ENCODE assay signal across 18 mouse cellular contexts in genomic region chr11:101335685-101336084, GRCm38 (mm10). TPM values are rescaled to one million over a fixed set of nuclear protein-coding genes. Genes with fewer than 3 reads are reported as not detected.
DNase-seq lines count a peak whose midpoint lies in the region; ATAC-seq and TF ChIP-seq lines count a peak whose summit lies in the region.
"Had no signal": no experiment of that assay in that cellular context is flagged by ENCODE, and none has a peak within 500 bp of the region (broad histone marks: within the 10 kb centered on the region; RNA-seq: fewer than 3 reads in every experiment).

No protein-coding gene starts in this region.

- H3K9ac ChIP-seq in kidney, embryonic 14.5 days (ENCODE audit: low read depth, low read length), result no peak overlapping the region
- H3K9ac ChIP-seq in MEL (ENCODE audit: control insufficient read depth, low read depth, low read length, poor library complexity, severe bottlenecking), result no peak overlapping the region
- H3K9ac ChIP-seq: embryonic facial prominence, embryonic 15.5 days; forebrain, embryonic 13.5 days; neural tube, embryonic 12.5 days had no signal

- DNase-seq in kidney, adult 8-10 months, result peak; percentile 34 to 63
- no peak for DNase-seq in testis, postnatal 14 days (ENCODE audit: low spot score)
- DNase-seq in MEL (ENCODE audit: low read depth, low spot score), result no peak
- no peak for DNase-seq in Muller cell, postnatal 12 days (ENCODE audit: inconsistent ontology term)
- DNase-seq: cerebellum, adult 18-20 months had no signal

- ATAC-seq in kidney, embryonic 14.5 days (ENCODE audit: low FRiP score, low TSS enrichment), result no peak
- ATAC-seq: forebrain, embryonic 13.5 days had no signal

- H3K27me3 ChIP-seq in kidney, embryonic 14.5 days (ENCODE audit: control insufficient read depth, insufficient read depth, low read length), result no peaks in the 10 kb centered on the region
- H3K27me3 ChIP-seq in testis, adult 2 months (ENCODE audit: control insufficient read depth, insufficient read depth, low read length), result no peaks in the 10 kb centered on the region
- no peaks in the 10 kb centered on the region for H3K27me3 ChIP-seq in MEL (ENCODE audit: control insufficient read depth in 1 of 2, insufficient read depth in 2 of 2, low read length in 2 of 2)
- H3K27me3 ChIP-seq in small intestine, adult 2 months (ENCODE audit: control insufficient read depth, insufficient read depth, low read length), result no peaks in the 10 kb centered on the region
- H3K27me3 ChIP-seq: embryonic facial prominence, embryonic 15.5 days; forebrain, embryonic 13.5 days; neural tube, embryonic 12.5 days had no signal

- no peak overlapping the region for H3K27ac ChIP-seq in kidney, embryonic 14.5 days (ENCODE audit: low read depth, low read length)
- no peak overlapping the region for H3K27ac ChIP-seq in testis, adult 2 months (ENCODE audit: control insufficient read depth, insufficient read depth, low read depth, low read length)
- no peak overlapping the region for H3K27ac ChIP-seq in MEL (ENCODE audit: control insufficient read depth, low read depth, low read length)
- no peak overlapping the region for H3K27ac ChIP-seq in small intestine, adult 2 months (ENCODE audit: insufficient read depth, low read depth, low read length)
- H3K27ac ChIP-seq: embryonic facial prominence, embryonic 15.5 days; forebrain, embryonic 13.5 days; neural tube, embryonic 12.5 days had no signal

- H3K36me3 ChIP-seq in kidney, embryonic 14.5 days (ENCODE audit: control insufficient read depth, insufficient read depth, low read length), result no peaks in the 10 kb centered on the region
- H3K36me3 ChIP-seq in testis, adult 2 months (ENCODE audit: control insufficient read depth, insufficient read depth, low read length), result no peaks in the 10 kb centered on the region
- peaks cover 0 to 3% of the 10 kb centered on the region in 2 experiments; a peak in 1 of 4 replicates for H3K36me3 ChIP-seq in MEL (ENCODE audit: control insufficient read depth in 1 of 2, insufficient read depth in 2 of 2, low read length in 2 of 2)
- no peaks in the 10 kb centered on the region for H3K36me3 ChIP-seq in small intestine, adult 2 months (ENCODE audit: control insufficient read depth, insufficient read depth, low read length)
- H3K36me3 ChIP-seq: embryonic facial prominence, embryonic 15.5 days; neural tube, embryonic 12.5 days had no signal

- WGBS in kidney, embryonic 14.5 days, result 83% methylated on average over 9 of the region's 9 CpGs
- WGBS in small intestine, adult 2 months, result 62% methylated on average over 9 of the region's 9 CpGs

- H3K79me2 ChIP-seq in MEL (ENCODE audit: control insufficient read depth, insufficient read depth, low read length, poor library complexity), result no peaks in the 10 kb centered on the region

- H3K4me2 ChIP-seq in kidney, embryonic 14.5 days (replicated peaks; ENCODE audit: low read depth, low read length), result no peak overlapping the region
- H3K4me2 ChIP-seq: embryonic facial prominence, embryonic 15.5 days; forebrain, embryonic 13.5 days; neural tube, embryonic 12.5 days had no signal

- H3K4me3 ChIP-seq in kidney, embryonic 14.5 days (ENCODE audit: low read length), result no peak overlapping the region
- no peak overlapping the region for H3K4me3 ChIP-seq in testis, adult 2 months (ENCODE audit: control insufficient read depth, low read depth, low read length)
- no peak overlapping the region for H3K4me3 ChIP-seq in MEL (ENCODE audit: control insufficient read depth in 1 of 2, insufficient read depth in 1 of 2, low read depth in 2 of 2, low read length in 2 of 2)
- no peak overlapping the region for H3K4me3 ChIP-seq in small intestine, adult 2 months (ENCODE audit: low read depth, low read length)
- H3K4me3 ChIP-seq: embryonic facial prominence, embryonic 15.5 days; forebrain, embryonic 13.5 days; neural tube, embryonic 12.5 days had no signal

- H3K4me1 ChIP-seq in kidney, embryonic 14.5 days (ENCODE audit: control insufficient read depth, insufficient read depth, low read length), result peaks cover 14% of the 10 kb centered on the region; the same call in 1 of the 2 replicates
- H3K4me1 ChIP-seq in testis, adult 2 months (ENCODE audit: control insufficient read depth, insufficient read depth, low read length), result peaks cover 7% of the 10 kb centered on the region
- peaks cover 3 to 4% of the 10 kb centered on the region in 2 experiments; a peak in 3 of 4 replicates for H3K4me1 ChIP-seq in MEL (ENCODE audit: control insufficient read depth in 1 of 2, insufficient read depth in 2 of 2, low read length in 2 of 2)
- H3K4me1 ChIP-seq in small intestine, adult 2 months (ENCODE audit: control insufficient read depth, insufficient read depth, insufficient read length, low read length), result peaks cover 2% of the 10 kb centered on the region; the same call in 1 of the 2 replicates

- peak; percentile 26; the same call in 1 of the 2 replicates for TF ChIP-seq CTCF in testis, adult 2 months (IDR thresholded peaks at IDR 0.05; ENCODE audit: control insufficient read depth, insufficient read depth, insufficient replicate concordance, low read depth, low read length)
- TF ChIP-seq CTCF in MEL (IDR thresholded peaks at IDR 0.05 in 2 of 3, conservative IDR thresholded peaks at IDR 0.05 in 1 of 3; ENCODE audit: control insufficient read depth in 1 of 3, insufficient read depth in 1 of 3, low read depth in 2 of 3, low read length in 3 of 3, poor library complexity in 1 of 3, severe bottlenecking in 1 of 3), result peak; percentile 31 to 65 (median 50); a peak in 5 of 6 replicates
- TF ChIP-seq CTCF in small intestine, adult 2 months (IDR thresholded peaks at IDR 0.05; ENCODE audit: extremely low read depth, insufficient read length, insufficient replicate concordance, low read depth, low read length), result peak; percentile 17; the same call in 1 of the 2 replicates

- TF ChIP-seq RAD21 in MEL (IDR thresholded peaks at IDR 0.05; ENCODE audit: low read depth, low read length), result peak; percentile 4

- TF ChIP-seq EP300 in MEL (IDR thresholded peaks at IDR 0.05; ENCODE audit: low read depth in 1 of 2, low read length in 2 of 2), result no peak

- no peak for TF ChIP-seq POLR2A in testis, adult 2 months (IDR thresholded peaks at IDR 0.05; ENCODE audit: control insufficient read depth, low read depth, low read length)
- TF ChIP-seq POLR2A in MEL (IDR thresholded peaks at IDR 0.05; ENCODE audit: control insufficient read depth in 1 of 2, insufficient read depth in 1 of 2, low read depth in 1 of 2, low read length in 2 of 2, poor library complexity in 1 of 2), result no peak
- no peak for TF ChIP-seq POLR2A in small intestine, adult 2 months (IDR thresholded peaks at IDR 0.05; ENCODE audit: low read depth, low read length)

- H3K9me3 ChIP-seq in kidney, embryonic 14.5 days (ENCODE audit: control insufficient read depth, low read length), result no peaks in the 10 kb centered on the region
- H3K9me3 ChIP-seq in MEL (replicated peaks; ENCODE audit: insufficient read depth, low read length), result no peaks in the 10 kb centered on the region
- H3K9me3 ChIP-seq: embryonic facial prominence, embryonic 15.5 days; forebrain, embryonic 13.5 days; neural tube, embryonic 12.5 days had no signal

TF ChIP-seq in MEL, 35 proteins besides CTCF, POLR2A, EP300 and RAD21:
- TF ChIP-seq SMC3 (IDR thresholded peaks at IDR 0.05; ENCODE audit: low read depth, low read length) (peak; percentile 37; the same call in 1 of the 2 replicates), BHLHE40 (IDR thresholded peaks at IDR 0.05; ENCODE audit: borderline replicate concordance, low read depth, low read length) (no peak), UBTF (IDR thresholded peaks at IDR 0.05; ENCODE audit: borderline replicate concordance, insufficient read depth, low read depth, low read length) (no peak)

RNA-seq across cellular contexts. Expression of gene Aoc3, which starts 5.3 kb away (rescaled TPM):
- 0.23 and 0.37 TPM in 2 replicates for polyA plus RNA-seq in kidney, embryonic 14.5 days (2014; fragmentation: Nextera tagmentation; extraction: Ambion mirVana)
- 4.2 and 4.4 TPM in 2 replicates for polyA plus RNA-seq in testis, adult 2 months (2012; rRNA removed)
- total RNA-seq in MEL (2012; rRNA removed), result 0.62 and 0.69 TPM in 2 replicates
- 1 to 10 TPM in 1 of 2 experiments, not detected in 1; 2.2 TPM for polyA plus RNA-seq in MEL (2012; ENCODE audit: insufficient read depth in 1 of 2, insufficient read length in 2 of 2, low read depth in 1 of 2, low replicate concordance in 2 of 2, missing spikeins in 1 of 2)
- polyA plus RNA-seq in small intestine, adult 2 months (2012; rRNA removed), result 6.6 and 8.9 TPM in 2 replicates
- polyA plus RNA-seq: forebrain, embryonic 13.5 days; neural tube, embryonic 12.5 days had no signal

RNA-seq across cellular contexts. Expression of gene Aoc2, which starts 10.8 kb away (rescaled TPM):
- 1.9 TPM in 2 replicates for polyA plus RNA-seq in kidney, embryonic 14.5 days (2014; fragmentation: Nextera tagmentation; extraction: Ambion mirVana)
- 4.7 TPM in 2 replicates for polyA plus RNA-seq in testis, adult 2 months (2012; rRNA removed)
- 9.1 and 12.1 TPM in 2 replicates for total RNA-seq in MEL (2012; rRNA removed)
- polyA plus RNA-seq in MEL (2012; ENCODE audit: insufficient read depth in 1 of 2, insufficient read length in 2 of 2, low read depth in 1 of 2, low replicate concordance in 2 of 2, missing spikeins in 1 of 2), result 10 to 100 TPM in 1 of 2 experiments, not detected in 1; 21.1 TPM
- 2.7 and 5.9 TPM in 2 replicates for polyA plus RNA-seq in small intestine, adult 2 months (2012; rRNA removed)

RNA-seq across cellular contexts. Expression of gene Psme3, which starts 19.7 kb away (rescaled TPM):
- polyA plus RNA-seq in kidney, embryonic 14.5 days (2014; fragmentation: Nextera tagmentation; extraction: Ambion mirVana), result 113 and 130 TPM in 2 replicates
- 59.1 and 74.5 TPM in 2 replicates for polyA plus RNA-seq in testis, adult 2 months (2012; rRNA removed)
- 129 and 139 TPM in 2 replicates for total RNA-seq in MEL (2012; rRNA removed)
- polyA plus RNA-seq in MEL (2012; ENCODE audit: insufficient read depth in 1 of 2, insufficient read length in 2 of 2, low read depth in 1 of 2, low replicate concordance in 2 of 2, missing spikeins in 1 of 2), result 100 to 1,000 TPM; 369 to 446 TPM
- polyA plus RNA-seq in small intestine, adult 2 months (2012; rRNA removed), result 19.9 and 36.7 TPM in 2 replicates

RNA-seq across cellular contexts. Expression of gene G6pc, which starts 31.7 kb away (rescaled TPM):
- 0.08 TPM in 1 of 2 replicates, not detected in the other for polyA plus RNA-seq in kidney, embryonic 14.5 days (2014; fragmentation: Nextera tagmentation; extraction: Ambion mirVana)
- not detected in 2 replicates for polyA plus RNA-seq in testis, adult 2 months (2012; rRNA removed)
- not detected in 2 replicates for total RNA-seq in MEL (2012; rRNA removed)
- polyA plus RNA-seq in MEL (2012; ENCODE audit: insufficient read depth in 1 of 2, insufficient read length in 2 of 2, low read depth in 1 of 2, low replicate concordance in 2 of 2, missing spikeins in 1 of 2), result not detected
- 8.8 and 9.7 TPM in 2 replicates for polyA plus RNA-seq in small intestine, adult 2 months (2012; rRNA removed)
- total RNA-seq: heart, postnatal 25 days; layer of hippocampus, postnatal 10 days; left cerebral cortex, postnatal 14 days; megakaryocyte progenitor cell, adult 5-6 weeks; midbrain, postnatal 0 days had no signal
- polyA plus RNA-seq: cortical plate, adult 2 months; embryonic facial prominence, embryonic 15.5 days; forebrain, embryonic 13.5 days; midbrain, postnatal 0 days; neural tube, embryonic 12.5 days; stomach, embryonic 14.5 days had no signal

RNA-seq across cellular contexts. Expression of gene Becn1, which starts 33.6 kb away (rescaled TPM):
- 112 and 164 TPM in 2 replicates for polyA plus RNA-seq in kidney, embryonic 14.5 days (2014; fragmentation: Nextera tagmentation; extraction: Ambion mirVana)
- 111 and 116 TPM in 2 replicates for polyA plus RNA-seq in testis, adult 2 months (2012; rRNA removed)
- total RNA-seq in MEL (2012; rRNA removed), result 167 and 181 TPM in 2 replicates
- 100 to 1,000 TPM in 1 of 2 experiments, not detected in 1; 122 TPM for polyA plus RNA-seq in MEL (2012; ENCODE audit: insufficient read depth in 1 of 2, insufficient read length in 2 of 2, low read depth in 1 of 2, low replicate concordance in 2 of 2, missing spikeins in 1 of 2)
- polyA plus RNA-seq in small intestine, adult 2 months (2012; rRNA removed), result 157 and 163 TPM in 2 replicates

Comparison
In these comparisons a context has a peak if more than half of its experiments do, and no peak if none do; other contexts are left out.
1. DNase-seq: peak in kidney, adult 8-10 months (2 of 2); none in testis, postnatal 14 days (single experiment), MEL (single experiment) and Muller cell, postnatal 12 days (single experiment).
2. Peak in every context shown above with its lines, with median percentiles within 50 percentile points of each other: CTCF ChIP-seq.